Comparison of ENCODE assay signal across 24 mouse cellular contexts in the genomic region with DNA sequence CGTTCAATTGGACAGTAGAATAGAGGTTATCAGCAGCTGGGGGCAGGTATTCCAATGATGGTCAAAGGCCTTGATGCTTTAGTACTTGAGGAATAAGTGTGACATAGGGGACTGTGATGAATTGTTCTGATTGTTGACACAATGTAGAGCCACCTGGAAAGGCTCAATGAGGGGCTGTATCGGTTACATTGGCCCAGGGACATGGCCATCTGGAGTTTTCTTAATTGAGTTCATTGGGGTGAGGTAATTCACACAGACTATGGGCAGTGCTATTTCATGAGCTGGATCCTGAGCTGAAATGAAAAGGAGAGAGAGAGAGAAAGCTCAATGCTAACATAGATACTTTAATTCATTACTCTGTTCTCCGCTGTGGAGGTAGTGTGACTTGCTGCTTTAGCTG. TPM values are rescaled to one million over a fixed set of nuclear protein-coding genes. Genes with fewer than 3 reads are reported as not detected.
DNase-seq lines count a peak whose midpoint lies in the region; ATAC-seq and TF ChIP-seq lines count a peak whose summit lies in the region.
"Had no signal": no experiment of that assay in that cellular context is flagged by ENCODE, and none has a peak within 500 bp of the region (broad histone marks: within the 10 kb centered on the region; RNA-seq: fewer than 3 reads in every experiment).

No protein-coding gene starts in this region.

- peak; percentile 20 to 43 for DNase-seq in cerebellum, postnatal 14 days
- no peak for DNase-seq in cerebellum, adult 11-12 months
- no peak for DNase-seq in hindbrain, embryonic 14.5 days (ENCODE audit: low spot score)
- DNase-seq in limb, embryonic 10.5 days (ENCODE audit: low spot score) = no peak
- DNase-seq in limb, embryonic 14.5 days (ENCODE audit: low spot score) = no peak
- DNase-seq: adrenal gland, postnatal 25 days; cerebellum, adult 18-20 months; gastrocnemius, postnatal 14 days; heart, adult 18-20 months; heart, postnatal 10 days; kidney, postnatal 10 days; liver, embryonic 13.5 days; lung, adult 2 months; lung, postnatal 14 days; midbrain, embryonic 14.5 days had no signal

- TF ChIP-seq POLR2A in limb, embryonic 14.5 days (IDR thresholded peaks at IDR 0.05; ENCODE audit: borderline replicate concordance, extremely low read depth, insufficient read depth, insufficient read length) = no peak

- no peaks in the 10 kb centered on the region for H3K4me1 ChIP-seq in hindbrain, embryonic 16.5 days (ENCODE audit: control insufficient read depth, insufficient read depth, low read depth, low read length)
- no peaks in the 10 kb centered on the region for H3K4me1 ChIP-seq in hindbrain, embryonic 14.5 days (replicated peaks; ENCODE audit: control insufficient read depth, insufficient read depth, low read length)
- 0 out of 2 replicates have a peak, but pooled peaks cover 5% of the 10 kb centered on the region for H3K4me1 ChIP-seq in limb, embryonic 12.5 days (replicated peaks)
- H3K4me1 ChIP-seq in limb, embryonic 10.5 days = 0 out of 2 replicates have a peak, but pooled peaks cover 9% of the 10 kb centered on the region
- H3K4me1 ChIP-seq in limb, embryonic 14.5 days (ENCODE audit: control insufficient read depth, insufficient read depth, low read length) = 0 out of 2 replicates have a peak, but pooled peaks cover 4% of the 10 kb centered on the region
- H3K4me1 ChIP-seq: forebrain, embryonic 10.5 days; hindbrain, embryonic 13.5 days; liver, embryonic 13.5 days; neural tube, embryonic 12.5 days had no signal

- H3K36me3 ChIP-seq in hindbrain, embryonic 16.5 days (ENCODE audit: control insufficient read depth, insufficient read depth, low read length) = no peaks in the 10 kb centered on the region
- H3K36me3 ChIP-seq in hindbrain, embryonic 14.5 days (replicated peaks; ENCODE audit: control insufficient read depth, insufficient read depth) = no peaks in the 10 kb centered on the region
- no peaks in the 10 kb centered on the region for H3K36me3 ChIP-seq in limb, embryonic 12.5 days
- no peaks in the 10 kb centered on the region for H3K36me3 ChIP-seq in limb, embryonic 10.5 days
- H3K36me3 ChIP-seq in limb, embryonic 14.5 days (ENCODE audit: control insufficient read depth, insufficient read depth, low read length) = no peaks in the 10 kb centered on the region
- H3K36me3 ChIP-seq: forebrain, embryonic 10.5 days; heart, embryonic 12.5 days; hindbrain, embryonic 13.5 days; intestine, embryonic 15.5 days; liver, embryonic 13.5 days; neural tube, embryonic 12.5 days had no signal

- H3K27me3 ChIP-seq in hindbrain, embryonic 16.5 days (replicated peaks; ENCODE audit: control insufficient read depth, insufficient read depth, low read length) = no peaks in the 10 kb centered on the region
- H3K27me3 ChIP-seq in hindbrain, embryonic 14.5 days (ENCODE audit: control insufficient read depth, insufficient read depth, low read length) = no peaks in the 10 kb centered on the region
- no peaks in the 10 kb centered on the region for H3K27me3 ChIP-seq in limb, embryonic 12.5 days
- H3K27me3 ChIP-seq in limb, embryonic 10.5 days (ENCODE audit: low read depth, poor library complexity, severe bottlenecking) = no peaks in the 10 kb centered on the region
- no peaks in the 10 kb centered on the region for H3K27me3 ChIP-seq in limb, embryonic 14.5 days (ENCODE audit: control insufficient read depth, insufficient read depth, low read length)
- H3K27me3 ChIP-seq: heart, embryonic 12.5 days; hindbrain, embryonic 13.5 days; intestine, embryonic 15.5 days; liver, embryonic 13.5 days; neural tube, embryonic 12.5 days had no signal

- no peak overlapping the region for H3K4me3 ChIP-seq in hindbrain, embryonic 16.5 days (ENCODE audit: low read length)
- H3K4me3 ChIP-seq in hindbrain, embryonic 14.5 days (replicated peaks; ENCODE audit: low read length) = no peak overlapping the region
- no peak overlapping the region for H3K4me3 ChIP-seq in limb, embryonic 12.5 days (replicated peaks)
- no peak overlapping the region for H3K4me3 ChIP-seq in limb, embryonic 10.5 days
- no peak overlapping the region for H3K4me3 ChIP-seq in limb, embryonic 14.5 days (replicated peaks; ENCODE audit: low read length)
- H3K4me3 ChIP-seq: forebrain, embryonic 10.5 days; heart, embryonic 12.5 days; hindbrain, embryonic 13.5 days; intestine, embryonic 15.5 days; left cerebral cortex, adult 2 months; liver, embryonic 13.5 days; megakaryocyte, embryonic 14.5 days; neural tube, embryonic 12.5 days had no signal

- H3K9ac ChIP-seq in hindbrain, embryonic 16.5 days (ENCODE audit: low read depth, low read length) = no peak overlapping the region
- no peak overlapping the region for H3K9ac ChIP-seq in hindbrain, embryonic 14.5 days
- no peak overlapping the region for H3K9ac ChIP-seq in limb, embryonic 12.5 days (replicated peaks)
- no peak overlapping the region for H3K9ac ChIP-seq in limb, embryonic 14.5 days (ENCODE audit: low read depth, low read length, severe bottlenecking)
- H3K9ac ChIP-seq: heart, embryonic 12.5 days; hindbrain, embryonic 13.5 days; intestine, embryonic 15.5 days; liver, embryonic 13.5 days; neural tube, embryonic 12.5 days had no signal

- no peak overlapping the region for H3K27ac ChIP-seq in hindbrain, embryonic 16.5 days (ENCODE audit: low read depth, low read length)
- H3K27ac ChIP-seq in hindbrain, embryonic 14.5 days = no peak overlapping the region
- no peak overlapping the region for H3K27ac ChIP-seq in limb, embryonic 12.5 days
- H3K27ac ChIP-seq in limb, embryonic 10.5 days = no peak overlapping the region
- no peak overlapping the region for H3K27ac ChIP-seq in limb, embryonic 14.5 days (replicated peaks; ENCODE audit: low read depth, low read length)
- H3K27ac ChIP-seq: forebrain, embryonic 10.5 days; hindbrain, embryonic 13.5 days; intestine, embryonic 15.5 days; left cerebral cortex, adult 2 months; liver, embryonic 13.5 days; neural tube, embryonic 12.5 days had no signal

- 74% methylated on average over 3 of the region's 3 CpGs for WGBS in hindbrain, embryonic 16.5 days
- WGBS in hindbrain, embryonic 14.5 days = 79% methylated on average over 3 of the region's 3 CpGs
- WGBS in limb, embryonic 12.5 days = 55% methylated on average over 3 of the region's 3 CpGs
- WGBS in limb, embryonic 10.5 days = 66% methylated on average over 3 of the region's 3 CpGs
- 51% methylated on average over 3 of the region's 3 CpGs for WGBS in limb, embryonic 14.5 days

- H3K9me3 ChIP-seq in hindbrain, embryonic 16.5 days (ENCODE audit: control insufficient read depth, low read length) = no peaks in the 10 kb centered on the region
- no peaks in the 10 kb centered on the region for H3K9me3 ChIP-seq in hindbrain, embryonic 14.5 days (ENCODE audit: control insufficient read depth, low read length)
- H3K9me3 ChIP-seq in limb, embryonic 12.5 days = no peaks in the 10 kb centered on the region
- no peaks in the 10 kb centered on the region for H3K9me3 ChIP-seq in limb, embryonic 10.5 days (replicated peaks)
- H3K9me3 ChIP-seq in limb, embryonic 14.5 days (ENCODE audit: control insufficient read depth, low read length) = no peaks in the 10 kb centered on the region
- H3K9me3 ChIP-seq: forebrain, embryonic 10.5 days; heart, embryonic 12.5 days; hindbrain, embryonic 13.5 days; intestine, embryonic 15.5 days; liver, embryonic 13.5 days; megakaryocyte, embryonic 14.5 days; neural tube, embryonic 12.5 days had no signal

- no peak overlapping the region for H3K4me2 ChIP-seq in hindbrain, embryonic 16.5 days (ENCODE audit: low read length)
- H3K4me2 ChIP-seq in hindbrain, embryonic 14.5 days (replicated peaks) = no peak overlapping the region
- no peak overlapping the region for H3K4me2 ChIP-seq in limb, embryonic 12.5 days
- H3K4me2 ChIP-seq in limb, embryonic 14.5 days (replicated peaks; ENCODE audit: low read depth, low read length, severe bottlenecking) = no peak overlapping the region
- H3K4me2 ChIP-seq: heart, embryonic 12.5 days; hindbrain, embryonic 13.5 days; intestine, embryonic 15.5 days; liver, embryonic 13.5 days; neural tube, embryonic 12.5 days had no signal

- peak; percentile 42; the same call in 1 of the 2 replicates for ATAC-seq in hindbrain, embryonic 16.5 days
- ATAC-seq in hindbrain, embryonic 14.5 days (ENCODE audit: low FRiP score) = no peak
- peak; percentile 63; the same call in 1 of the 2 replicates for ATAC-seq in limb, embryonic 12.5 days (ENCODE audit: insufficient number of reproducible peaks, insufficient read depth, low FRiP score, low TSS enrichment, low read depth)
- ATAC-seq in limb, embryonic 14.5 days (ENCODE audit: low FRiP score, low read depth) = peak; percentile 72; the same call in 1 of the 2 replicates
- ATAC-seq: intestine, embryonic 15.5 days had no signal

RNA-seq across cellular contexts. Expression of a gene that starts 18.3 kb away (rescaled TPM):
- polyA plus RNA-seq in hindbrain, embryonic 16.5 days (2015; fragmentation: Nextera tagmentation; extraction: Ambion mirVana) = 0.34 and 0.88 TPM in 2 replicates
- polyA plus RNA-seq in hindbrain, embryonic 14.5 days (2014; fragmentation: Nextera tagmentation; extraction: Ambion mirVana) = 0.42 and 0.58 TPM in 2 replicates
- 0.70 and 0.76 TPM in 2 replicates for polyA plus RNA-seq in limb, embryonic 12.5 days (2016; fragmentation: Nextera tagmentation; extraction: Ambion mirVana)
- polyA plus RNA-seq in limb, embryonic 10.5 days (2016; fragmentation: Nextera tagmentation; extraction: Ambion mirVana) = 0.78 and 0.94 TPM in 2 replicates
- polyA plus RNA-seq in limb, embryonic 14.5 days (2012; rRNA removed) = 0.46 and 0.55 TPM in 2 replicates
- polyA plus RNA-seq in limb, embryonic 14.5 days (2014; fragmentation: Nextera tagmentation; extraction: Ambion mirVana) = 0.66 and 0.91 TPM in 2 replicates

RNA-seq across cellular contexts. Expression of a gene that starts 22.9 kb away (rescaled TPM):
- 21.6 and 26.4 TPM in 2 replicates for polyA plus RNA-seq in hindbrain, embryonic 16.5 days (2015; fragmentation: Nextera tagmentation; extraction: Ambion mirVana)
- 19.2 and 22.5 TPM in 2 replicates for polyA plus RNA-seq in hindbrain, embryonic 14.5 days (2014; fragmentation: Nextera tagmentation; extraction: Ambion mirVana)
- polyA plus RNA-seq in limb, embryonic 12.5 days (2016; fragmentation: Nextera tagmentation; extraction: Ambion mirVana) = 63.4 and 66.2 TPM in 2 replicates
- polyA plus RNA-seq in limb, embryonic 10.5 days (2016; fragmentation: Nextera tagmentation; extraction: Ambion mirVana) = 44.2 and 54.9 TPM in 2 replicates
- polyA plus RNA-seq in limb, embryonic 14.5 days (2012; rRNA removed) = 34.6 and 37.4 TPM in 2 replicates
- 32.8 and 33.3 TPM in 2 replicates for polyA plus RNA-seq in limb, embryonic 14.5 days (2014; fragmentation: Nextera tagmentation; extraction: Ambion mirVana)

RNA-seq across cellular contexts. Expression of a gene that starts 31.1 kb away (rescaled TPM):
- 23.6 and 23.9 TPM in 2 replicates for polyA plus RNA-seq in hindbrain, embryonic 16.5 days (2015; fragmentation: Nextera tagmentation; extraction: Ambion mirVana)
- polyA plus RNA-seq in hindbrain, embryonic 14.5 days (2014; fragmentation: Nextera tagmentation; extraction: Ambion mirVana) = 24.2 and 27.4 TPM in 2 replicates
- 7.8 and 7.9 TPM in 2 replicates for polyA plus RNA-seq in limb, embryonic 12.5 days (2016; fragmentation: Nextera tagmentation; extraction: Ambion mirVana)
- 3.4 and 5.4 TPM in 2 replicates for polyA plus RNA-seq in limb, embryonic 10.5 days (2016; fragmentation: Nextera tagmentation; extraction: Ambion mirVana)
- polyA plus RNA-seq in limb, embryonic 14.5 days (2012; rRNA removed) = 4.0 and 4.3 TPM in 2 replicates
- polyA plus RNA-seq in limb, embryonic 14.5 days (2014; fragmentation: Nextera tagmentation; extraction: Ambion mirVana) = 7.2 and 10.6 TPM in 2 replicates

Comparison
In these comparisons a context has a peak if more than half of its experiments do, and no peak if none do; other contexts are left out.
1. DNase-seq: peak in cerebellum, postnatal 14 days (2 of 2); none in cerebellum, adult 11-12 months (single experiment), hindbrain, embryonic 14.5 days (single experiment), limb, embryonic 10.5 days (single experiment) and limb, embryonic 14.5 days (single experiment).